Mouse (Mus musculus): Measurements from ENCODE around the gene Fhit. TPM values are rescaled to one million over a fixed set of nuclear protein-coding genes. Genes with fewer than 3 reads are reported as not detected.

Fhit gene
- polyA plus RNA-seq, 1 experiment = 1.6 TPM

DNA sequence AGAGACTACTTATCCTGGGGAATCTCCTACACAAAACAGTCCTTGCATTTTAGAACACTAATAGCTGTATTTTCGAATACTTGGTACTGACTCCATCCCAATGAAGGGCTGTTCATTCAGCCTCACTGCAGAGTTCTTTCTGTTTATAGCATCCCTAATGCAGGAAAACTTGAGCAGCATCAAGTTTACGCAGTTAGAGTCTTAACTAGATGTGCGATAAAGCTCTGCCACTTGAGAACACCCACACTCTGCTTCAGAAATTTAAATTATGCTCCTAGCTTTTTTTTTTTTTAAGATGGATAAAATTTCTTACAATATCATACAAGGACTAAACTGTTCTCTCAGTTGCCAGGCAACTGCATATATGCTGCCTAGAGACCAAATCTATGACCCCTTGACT lies 183.2 kb downstream of the Fhit start:
- no peaks in the 10 kb centered on the region for H3K4me1 ChIP-seq (ENCODE audit: control insufficient read depth, insufficient read depth, low read length)
- 81% methylated on average over 3 of the region's 3 CpGs for WGBS
- no peak overlapping the region for H3K4me3 ChIP-seq (replicated peaks; ENCODE audit: extremely low read depth, low read depth, low read length)
- no peak for DNase-seq
- TF ChIP-seq POLR2A (IDR thresholded peaks at IDR 0.05; ENCODE audit: borderline replicate concordance, extremely low read depth, low read depth, low read length) (no peak), CTCF (IDR thresholded peaks at IDR 0.05; ENCODE audit: insufficient read depth, low read length) (no peak)

DNA sequence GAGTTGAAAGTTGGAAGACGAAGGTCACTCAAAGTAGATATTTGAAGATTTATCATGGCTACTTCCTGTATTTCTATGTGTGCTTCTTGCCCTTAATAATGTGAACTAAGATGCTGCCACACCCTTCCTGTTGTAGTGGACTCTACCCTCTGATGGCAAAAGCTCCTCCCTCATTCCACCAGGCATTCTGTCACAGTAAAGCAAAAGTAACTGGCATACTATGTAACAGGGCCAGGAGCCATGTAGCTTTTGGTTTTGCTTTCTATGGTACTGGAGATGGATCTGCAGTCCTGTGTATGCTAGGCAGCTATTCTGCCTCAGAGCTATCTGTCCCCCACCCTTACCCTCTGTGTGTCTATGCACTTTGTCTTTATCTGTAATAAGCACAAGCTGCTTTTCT lies 220.2 kb downstream of the Fhit start:
- WGBS = 49% methylated on average over 1 of the region's 1 CpGs
- no peak overlapping the region for H3K4me3 ChIP-seq (replicated peaks; ENCODE audit: extremely low read depth, low read depth, low read length)
- no peak for DNase-seq
- no peaks in the 10 kb centered on the region for H3K4me1 ChIP-seq (ENCODE audit: control insufficient read depth, insufficient read depth, low read length)
- TF ChIP-seq POLR2A (IDR thresholded peaks at IDR 0.05; ENCODE audit: borderline replicate concordance, extremely low read depth, low read depth, low read length) = no peak
- no peak for TF ChIP-seq CTCF (IDR thresholded peaks at IDR 0.05; ENCODE audit: insufficient read depth, low read length)

- Histone ChIP-seq H3K4me1 (ENCODE audit: control insufficient read depth, insufficient read depth, low read length) (no peaks in the 10 kb centered on the region), H3K4me3 (replicated peaks; ENCODE audit: extremely low read depth, low read depth, low read length) (no peak overlapping the region)
- no peak for TF ChIP-seq CTCF (IDR thresholded peaks at IDR 0.05; ENCODE audit: insufficient read depth, low read length)
- no peak for DNase-seq
- 41% methylated on average over 3 of the region's 3 CpGs for WGBS
These were observed 228.2 kb downstream of the Fhit start for GRCm38 (mm10) chr14:10933667-10934066.

GRCm38 (mm10) chr14:10917893-10918803 lies 243.7 kb downstream of the Fhit start:
- H3K4me3 ChIP-seq (replicated peaks; ENCODE audit: extremely low read depth, low read depth, low read length) = no peak overlapping the region
- TF ChIP-seq CTCF (IDR thresholded peaks at IDR 0.05; ENCODE audit: insufficient read depth, low read length) (no peak), POLR2A (IDR thresholded peaks at IDR 0.05; ENCODE audit: borderline replicate concordance, extremely low read depth, low read depth, low read length) (no peak)
- H3K4me1 ChIP-seq (ENCODE audit: control insufficient read depth, insufficient read depth, low read length) = no peaks in the 10 kb centered on the region
- WGBS = 73% methylated on average over 7 of the region's 7 CpGs
- no peak for DNase-seq

- no peak for TF ChIP-seq POLR2A (IDR thresholded peaks at IDR 0.05; ENCODE audit: borderline replicate concordance, extremely low read depth, low read depth, low read length)
- TF ChIP-seq CTCF (IDR thresholded peaks at IDR 0.05; ENCODE audit: insufficient read depth, low read length) = no peak
- H3K4me1 ChIP-seq (ENCODE audit: control insufficient read depth, insufficient read depth, low read length) = no peaks in the 10 kb centered on the region
- no peak for DNase-seq
- H3K4me3 ChIP-seq (replicated peaks; ENCODE audit: extremely low read depth, low read depth, low read length) = no peak overlapping the region
- 71% methylated on average over 2 of the region's 2 CpGs for WGBS
These were observed 253.8 kb downstream of the Fhit start for GRCm38 (mm10) chr14:10908011-10908410.

DNA sequence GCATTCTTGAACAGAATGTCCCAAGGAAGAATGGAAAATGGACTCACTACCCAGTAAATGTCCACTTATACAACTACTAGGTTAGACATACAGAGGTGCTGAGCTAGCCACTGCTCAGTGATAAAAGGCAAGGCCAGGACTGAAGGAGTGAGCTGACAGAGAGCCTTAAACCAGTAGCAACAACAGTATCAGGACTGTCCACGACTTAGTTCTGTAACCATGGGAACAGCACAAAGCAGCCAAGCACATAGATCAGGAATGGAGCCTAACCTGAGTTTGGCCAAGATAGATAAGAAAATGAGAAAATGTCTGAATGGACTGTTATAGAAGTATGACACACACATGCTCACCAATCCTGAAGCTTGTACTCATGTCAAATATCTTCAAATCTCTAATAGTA lies 279.1 kb downstream of the Fhit start:
- Histone ChIP-seq H3K4me3 (replicated peaks; ENCODE audit: extremely low read depth, low read depth, low read length) (no peak overlapping the region), H3K4me1 (ENCODE audit: control insufficient read depth, insufficient read depth, low read length) (no peaks in the 10 kb centered on the region)
- no peak for DNase-seq
- no peak for TF ChIP-seq CTCF (IDR thresholded peaks at IDR 0.05; ENCODE audit: insufficient read depth, low read length)
- TF ChIP-seq POLR2A (IDR thresholded peaks at IDR 0.05; ENCODE audit: borderline replicate concordance, extremely low read depth, low read depth, low read length) = no peak
- WGBS = 27% methylated on average over 1 of the region's 1 CpGs

- TF ChIP-seq CTCF (IDR thresholded peaks at IDR 0.05; ENCODE audit: insufficient read depth, low read length) (no peak), POLR2A (IDR thresholded peaks at IDR 0.05; ENCODE audit: borderline replicate concordance, extremely low read depth, low read depth, low read length) (no peak)
- no peak for DNase-seq
- H3K4me1 ChIP-seq (ENCODE audit: control insufficient read depth, insufficient read depth, low read length) = no peaks in the 10 kb centered on the region
- WGBS = 58% methylated on average over 2 of the region's 2 CpGs
- no peak overlapping the region for H3K4me3 ChIP-seq (replicated peaks; ENCODE audit: extremely low read depth, low read depth, low read length)
These were observed 281.1 kb downstream of the Fhit start for GRCm38 (mm10) chr14:10880749-10881148.

DNA sequence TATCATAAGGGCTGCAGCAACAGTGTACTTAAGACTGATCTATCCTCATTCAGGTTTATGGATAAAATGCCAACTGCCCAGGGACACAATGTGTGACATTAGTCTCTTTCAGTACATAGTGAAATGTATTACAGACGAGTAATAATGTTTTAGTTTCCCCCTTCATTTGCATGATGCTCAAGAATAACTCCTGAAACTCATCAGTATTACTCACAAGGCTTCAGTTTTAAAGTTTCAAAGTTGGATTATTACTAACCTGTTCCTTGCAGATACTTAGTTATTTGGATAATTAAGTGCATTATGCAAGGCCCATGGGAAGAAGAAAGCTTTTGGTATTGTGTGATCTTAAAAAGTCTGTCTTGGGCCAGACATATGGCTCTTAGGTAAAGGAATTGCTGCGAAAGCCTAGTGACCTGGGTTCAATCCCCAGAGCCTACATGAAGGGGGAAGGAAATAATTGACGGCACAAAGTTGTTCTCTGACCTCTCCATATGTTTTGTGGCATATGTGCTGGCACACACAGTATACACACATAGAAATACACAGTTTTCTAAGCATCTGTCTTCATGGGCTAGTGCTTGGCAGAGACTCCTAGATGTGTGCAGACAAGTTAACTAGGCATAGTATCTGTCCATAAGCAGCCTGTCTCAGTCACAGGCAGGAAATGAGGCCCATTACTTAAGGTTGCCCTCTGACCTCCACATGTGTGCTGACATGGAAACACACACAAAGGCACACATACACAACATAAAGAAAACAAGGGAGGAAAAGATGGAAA lies 287.1 kb downstream of the Fhit start:
- no peaks in the 10 kb centered on the region for H3K4me1 ChIP-seq (ENCODE audit: control insufficient read depth, insufficient read depth, low read length)
- WGBS = 77% methylated on average over 3 of the region's 3 CpGs
- no peak for DNase-seq
- no peak for TF ChIP-seq CTCF (IDR thresholded peaks at IDR 0.05; ENCODE audit: insufficient read depth, low read length)
- no peak for TF ChIP-seq POLR2A (IDR thresholded peaks at IDR 0.05; ENCODE audit: borderline replicate concordance, extremely low read depth, low read depth, low read length)
- H3K4me3 ChIP-seq (replicated peaks; ENCODE audit: extremely low read depth, low read depth, low read length) = no peak overlapping the region

GRCm38 (mm10) chr14:10857606-10858005 lies 304.2 kb downstream of the Fhit start:
- TF ChIP-seq CTCF (IDR thresholded peaks at IDR 0.05; ENCODE audit: insufficient read depth, low read length) = no peak
- no peak for TF ChIP-seq POLR2A (IDR thresholded peaks at IDR 0.05; ENCODE audit: borderline replicate concordance, extremely low read depth, low read depth, low read length)
- WGBS = 36% methylated on average over 3 of the region's 3 CpGs
- no peak for DNase-seq
- Histone ChIP-seq H3K4me1 (ENCODE audit: control insufficient read depth, insufficient read depth, low read length) (no peaks in the 10 kb centered on the region), H3K4me3 (replicated peaks; ENCODE audit: extremely low read depth, low read depth, low read length) (no peak overlapping the region)
